Mouse (Mus musculus) lung, embryonic 16.5 days (tissue): Measurements from ENCODE around the gene Kcns1. TPM values are rescaled to one million over a fixed set of nuclear protein-coding genes. Genes with fewer than 3 reads are reported as not detected.

Source experiments
- ATAC-seq: fragments of 200-750 bp; cut with Nextera tagmentation; 2 replicates; pipeline ENCODE4 v1.8.0; 2017; ENCODE audit warnings: low read depth, mild to moderate bottlenecking, moderate library complexity
- H3K27ac ChIP-seq: fragments of 300-500 bp; sonication (generic); 2 replicates; pipeline ENCODE4 v1.5.1; 2014; ENCODE audit warnings: mild to moderate bottlenecking, control low read depth, low read length
- H3K27me3 ChIP-seq: fragments of 300-500 bp; sonication (generic); 2 replicates; pipeline ENCODE4 v1.6.1; 2014; ENCODE audit warnings: low read depth, low read length, mixed read lengths; ENCODE audit not compliant: control insufficient read depth, insufficient read depth
- H3K36me3 ChIP-seq: fragments of 300-500 bp; sonication (generic); 2 replicates; pipeline ENCODE4 v1.6.1; 2014; ENCODE audit warnings: low read length; ENCODE audit not compliant: control insufficient read depth, insufficient read depth
- H3K4me1 ChIP-seq: fragments of 300-500 bp; sonication (generic); replicated peaks from 2 replicates; pipeline ENCODE4 v1.6.1; 2014; ENCODE audit warnings: low read length, mixed read lengths; ENCODE audit not compliant: control insufficient read depth, insufficient read depth
- H3K4me2 ChIP-seq: fragments of 300-500 bp; sonication (generic); 2 replicates; pipeline ENCODE4 v1.6.1; 2014; ENCODE audit warnings: low read depth, low read length, control low read depth
- H3K4me3 ChIP-seq: fragments of 300-500 bp; sonication (generic); 2 replicates; pipeline ENCODE4 v1.5.1; 2014; ENCODE audit warnings: mild to moderate bottlenecking, low read length, control low read depth
- H3K9ac ChIP-seq: fragments of 300-500 bp; sonication (generic); 2 replicates; pipeline ENCODE4 v1.6.1; 2014; ENCODE audit warnings: low read length, control low read depth
- H3K9me3 ChIP-seq: fragments of 300-500 bp; sonication (generic); 2 replicates; pipeline ENCODE4 v1.6.1; 2016; ENCODE audit warnings: low read length; ENCODE audit not compliant: control insufficient read depth
- WGBS: fragments of 180-500 bp; shearing (Covaris S2); extraction: QIAGEN DNeasy Blood & Tissue Kit; methylation state at CpG from one replicate; pipeline ENCODE4 v1.1.7; 2014; 5-methylcytosine and 5-hydroxymethylcytosine counted together
- polyA plus RNA-seq: library from polyadenylated mRNA; unstranded; fragments of >200 nt; fragmentation: Nextera tagmentation; extraction: Ambion mirVana; gene quantifications from 2 replicates; pipeline ENCODE4 v1.2.1, GENCODE M21; 2015

The Kcns1 gene
- polyA plus RNA-seq, 1 experiment from 2014 or later = not detected

DNA sequence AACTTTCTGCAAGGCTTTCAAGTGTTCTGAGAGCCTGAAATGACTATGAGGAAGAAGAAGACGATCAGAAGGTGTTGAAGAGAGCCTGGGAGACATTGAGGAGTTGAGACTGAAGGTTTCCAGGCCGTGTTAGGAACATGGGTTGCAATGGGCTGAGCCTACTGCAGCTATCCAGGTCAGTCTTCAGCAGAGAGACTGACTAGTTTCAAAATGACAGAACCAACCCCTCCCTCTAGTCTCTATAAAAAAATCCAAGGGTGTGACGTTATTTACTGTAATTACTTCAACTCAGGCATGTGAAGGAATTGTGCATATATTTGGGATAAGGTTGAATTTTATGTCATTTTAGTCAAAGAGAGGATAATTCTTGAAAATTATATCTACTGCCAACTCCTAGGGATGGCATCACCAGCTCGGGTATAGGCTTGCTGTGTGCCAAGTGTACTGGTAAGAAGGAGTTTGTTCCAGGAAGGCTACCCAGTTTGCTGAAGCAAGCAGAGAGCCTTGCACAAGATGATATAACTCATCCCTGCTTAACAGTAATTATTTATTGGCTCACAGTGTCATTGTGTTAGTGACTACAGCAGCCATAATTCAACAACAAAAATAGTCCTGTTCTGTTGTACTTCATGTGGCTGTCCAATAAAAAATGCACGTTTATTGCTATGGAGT is 24.2 kb upstream of the Kcns1 start:
- no peak overlapping the region for H3K27ac ChIP-seq
- no peak for ATAC-seq
- no peak overlapping the region for H3K4me3 ChIP-seq
- H3K4me1 ChIP-seq = no peaks in the 10 kb centered on the region
- H3K4me2 ChIP-seq = no peak overlapping the region
- H3K36me3 ChIP-seq = no peaks in the 10 kb centered on the region
- 68% methylated on average over 5 of the region's 5 CpGs for WGBS
- no peaks in the 10 kb centered on the region for H3K27me3 ChIP-seq
- no peak overlapping the region for H3K9ac ChIP-seq
- no peaks in the 10 kb centered on the region for H3K9me3 ChIP-seq

- no peak overlapping the region for H3K9ac ChIP-seq
- H3K4me2 ChIP-seq = no peak overlapping the region
- no peaks in the 10 kb centered on the region for H3K27me3 ChIP-seq
- H3K27ac ChIP-seq = no peak overlapping the region
- no peaks in the 10 kb centered on the region for H3K36me3 ChIP-seq
- H3K4me1 ChIP-seq = no peaks in the 10 kb centered on the region
- H3K9me3 ChIP-seq = no peaks in the 10 kb centered on the region
- ATAC-seq = no peak
- H3K4me3 ChIP-seq = no peak overlapping the region
These were observed 21.4 kb upstream of the Kcns1 start for GRCm38 (mm10) chr2:164192279-164192678.

- H3K9me3 ChIP-seq = no peaks in the 10 kb centered on the region
- no peak within 1 kb of the TSS for H3K27ac ChIP-seq
- H3K27me3 ChIP-seq = no peaks in the 10 kb centered on the region
- H3K4me2 ChIP-seq = no peak within 1 kb of the TSS
- H3K4me1 ChIP-seq = no peaks in the 10 kb centered on the region
- H3K36me3 ChIP-seq = no peaks in the 10 kb centered on the region
- WGBS = 80% methylated on average over 6 of the region's 6 CpGs
- no peak within 1 kb of the TSS for H3K4me3 ChIP-seq
- ATAC-seq = no peak; the same call in 1 of the 2 replicates
- H3K9ac ChIP-seq = no peak within 1 kb of the TSS
These were observed 19.7 kb upstream of the Kcns1 start, which contains the start of gene Wfdc12 for GRCm38 (mm10) chr2:164190576-164190975. Gene Wfdc12, minus strand, starts transcription at chr2:164190608.

DNA sequence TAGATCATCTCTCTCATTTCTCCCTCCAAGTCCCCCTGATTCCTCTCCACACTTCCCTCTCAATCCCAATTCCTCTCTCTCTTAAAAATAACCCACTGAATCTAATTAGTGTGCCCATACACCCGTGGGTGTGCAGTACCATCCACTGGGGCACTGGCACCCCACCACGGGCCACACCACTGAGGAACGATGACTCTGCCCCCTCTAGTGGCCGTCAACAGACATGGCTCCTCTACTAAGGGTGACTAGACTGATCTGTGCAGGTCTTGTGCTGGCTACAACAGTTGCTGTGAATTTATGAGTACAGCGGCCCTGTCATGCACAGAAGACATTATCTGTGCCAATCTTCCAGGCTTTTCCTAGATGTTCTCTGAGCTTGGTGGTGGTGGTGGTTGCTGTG is 17.8 kb upstream of the Kcns1 start:
- Histone ChIP-seq H3K27me3 (no peaks in the 10 kb centered on the region), H3K9ac (no peak overlapping the region), H3K9me3 (no peaks in the 10 kb centered on the region), H3K4me1 (no peaks in the 10 kb centered on the region), H3K36me3 (no peaks in the 10 kb centered on the region), H3K27ac (no peak overlapping the region), H3K4me3 (no peak overlapping the region), H3K4me2 (no peak overlapping the region)
- no peak for ATAC-seq
- 21% methylated on average over 5 of the region's 5 CpGs for WGBS

- H3K4me1 ChIP-seq = no peaks in the 10 kb centered on the region
- 33% methylated on average over 9 of the region's 9 CpGs for WGBS
- no peaks in the 10 kb centered on the region for H3K9me3 ChIP-seq
- H3K27ac ChIP-seq = no peak overlapping the region
- no peaks in the 10 kb centered on the region for H3K36me3 ChIP-seq
- H3K27me3 ChIP-seq = no peaks in the 10 kb centered on the region
- ATAC-seq = no peak
- no peak overlapping the region for H3K4me3 ChIP-seq
- no peak overlapping the region for H3K9ac ChIP-seq
- H3K4me2 ChIP-seq = 0 out of 2 replicates have a peak overlapping the region, but pooled peaks have one; percentile 8
These were observed 13.3 kb upstream of the Kcns1 start for GRCm38 (mm10) chr2:164184145-164184719.

DNA sequence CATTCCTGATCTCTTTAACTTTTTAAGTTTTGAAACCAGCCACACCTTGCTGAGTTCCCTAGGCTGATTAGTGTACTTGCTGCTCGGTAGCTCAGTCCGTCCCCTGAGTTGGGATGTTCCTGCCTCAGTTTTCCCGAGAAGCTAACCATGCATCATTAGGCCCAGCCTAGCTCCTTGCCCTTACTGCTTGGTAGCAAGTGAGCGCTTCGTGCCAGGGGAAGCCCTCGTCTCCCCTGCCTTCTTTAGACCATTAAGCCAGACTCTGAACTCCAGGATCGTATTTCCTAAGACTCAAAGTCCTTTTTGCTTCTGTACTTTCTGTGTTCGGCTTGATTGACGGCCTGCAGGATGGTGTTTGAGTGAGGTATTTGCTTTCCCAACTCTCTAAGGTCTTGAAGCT is 12.4 kb upstream of the Kcns1 start:
- H3K9me3 ChIP-seq = no peaks in the 10 kb centered on the region
- no peak overlapping the region for H3K4me2 ChIP-seq
- H3K27me3 ChIP-seq = no peaks in the 10 kb centered on the region
- no peaks in the 10 kb centered on the region for H3K4me1 ChIP-seq
- no peak overlapping the region for H3K27ac ChIP-seq
- H3K36me3 ChIP-seq = no peaks in the 10 kb centered on the region
- no peak overlapping the region for H3K9ac ChIP-seq
- H3K4me3 ChIP-seq = no peak overlapping the region
- peak; percentile 15; the same call in 1 of the 2 replicates for ATAC-seq
- WGBS = 51% methylated on average over 9 of the region's 9 CpGs

DNA sequence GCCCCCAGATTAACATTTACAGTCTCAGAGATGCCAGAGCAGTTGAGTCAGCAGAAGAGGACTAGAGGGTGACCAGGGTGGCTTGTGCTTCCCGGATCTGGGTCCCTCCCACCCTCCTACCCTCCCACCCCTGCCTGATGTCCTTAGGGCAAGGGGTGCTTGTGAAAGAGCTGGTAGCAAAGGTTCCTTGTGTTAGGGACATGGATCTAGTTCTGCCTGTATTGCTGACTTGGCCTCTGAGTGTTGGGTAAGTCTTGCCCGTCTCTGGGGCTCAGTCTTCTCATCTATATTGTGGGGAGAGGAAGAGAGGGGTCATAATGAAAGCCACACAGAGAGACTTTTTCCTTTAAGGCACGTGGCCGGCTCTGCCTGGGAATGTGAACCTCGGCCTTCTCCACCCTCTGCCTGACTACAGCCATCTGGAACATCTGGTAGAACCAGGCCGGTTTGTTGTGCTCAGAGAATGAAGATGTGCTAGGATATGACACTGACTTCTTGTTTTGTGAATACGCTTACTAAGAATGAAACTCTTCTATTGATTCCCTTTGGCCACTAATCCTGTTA is 11.9 kb upstream of the Kcns1 start, which contains the start of gene Wfdc5:
Gene Wfdc5, minus strand, starts transcription at position 51 of the 564 bp plus-strand sequence.
- Histone ChIP-seq H3K9me3 (no peaks in the 10 kb centered on the region), H3K36me3 (no peaks in the 10 kb centered on the region), H3K4me2 (no peak within 1 kb of the TSS), H3K27ac (no peak within 1 kb of the TSS), H3K4me1 (no peaks in the 10 kb centered on the region), H3K9ac (no peak within 1 kb of the TSS), H3K27me3 (no peaks in the 10 kb centered on the region), H3K4me3 (no peak within 1 kb of the TSS)
- no peak for ATAC-seq
- 66% methylated on average over 7 of the region's 7 CpGs for WGBS

- no peak overlapping the region for H3K27ac ChIP-seq
- no peaks in the 10 kb centered on the region for H3K27me3 ChIP-seq
- no peak overlapping the region for H3K4me2 ChIP-seq
- no peak overlapping the region for H3K9ac ChIP-seq
- no peaks in the 10 kb centered on the region for H3K9me3 ChIP-seq
- ATAC-seq = peak; percentile 29; the same call in 1 of the 2 replicates
- no peak overlapping the region for H3K4me3 ChIP-seq
- WGBS = 49% methylated on average over 4 of the region's 4 CpGs
- no peaks in the 10 kb centered on the region for H3K4me1 ChIP-seq
- no peaks in the 10 kb centered on the region for H3K36me3 ChIP-seq
These were observed 9.9 kb upstream of the Kcns1 start for GRCm38 (mm10) chr2:164180770-164181169.

DNA sequence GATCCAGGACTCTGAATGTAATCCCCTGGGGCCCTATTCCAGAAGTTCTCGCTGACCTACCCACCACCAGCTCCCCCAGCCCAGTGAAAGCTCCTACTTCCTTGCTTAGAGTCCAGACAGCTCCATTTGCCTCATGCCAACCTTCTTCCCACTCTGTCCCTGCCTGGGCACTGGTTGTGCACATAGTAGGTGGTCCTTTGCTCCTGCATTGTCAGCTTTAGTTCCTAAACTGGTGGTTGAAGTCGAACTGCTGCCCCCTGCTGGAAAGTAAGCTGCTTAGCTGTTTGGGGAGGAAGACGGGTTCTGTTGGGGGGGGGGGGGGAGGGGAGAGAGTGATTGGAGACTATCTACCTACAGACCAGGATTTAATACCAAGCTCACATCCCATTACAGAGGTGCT is 9.2 kb upstream of the Kcns1 start:
- Histone ChIP-seq H3K36me3 (no peaks in the 10 kb centered on the region), H3K4me1 (no peaks in the 10 kb centered on the region), H3K9ac (no peak overlapping the region), H3K27ac (no peak overlapping the region), H3K27me3 (no peaks in the 10 kb centered on the region), H3K4me2 (no peak overlapping the region), H3K9me3 (no peaks in the 10 kb centered on the region), H3K4me3 (no peak overlapping the region)
- 37% methylated on average over 3 of the region's 3 CpGs for WGBS
- ATAC-seq = no peak
